Mouse (Mus musculus): ENCODE data around the gene Rps10. TPM values are rescaled to one million over a fixed set of nuclear protein-coding genes. Genes with fewer than 3 reads are reported as not detected.
"Not testable (repeated sequence)": the region's sequence is repeated elsewhere in the genome, so short reads cannot be mapped to it uniquely, and the experiment has no call there.

Gene Rps10
- polyA plus RNA-seq, 1 experiment from 2014 or later = 1,579 TPM

DNA sequence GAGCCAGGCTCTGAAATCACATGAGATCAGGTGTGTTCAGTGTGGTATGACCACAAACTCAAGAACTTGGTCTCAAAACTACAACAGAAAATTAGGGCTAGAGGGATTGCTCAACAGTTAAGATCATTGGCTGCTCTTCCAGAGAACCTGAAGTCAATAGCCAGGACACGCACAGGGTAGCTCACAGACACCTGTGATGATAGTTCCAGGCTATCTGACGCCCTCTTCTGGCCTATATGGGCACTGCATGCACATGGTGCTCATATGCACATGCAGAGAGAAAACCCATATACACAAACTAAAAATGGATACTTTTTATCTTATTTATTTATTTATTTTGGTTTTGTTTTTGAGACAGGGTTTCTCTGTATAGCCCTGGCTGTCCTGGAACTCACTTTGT lies 8.1 kb upstream of the Rps10 start:
- DNase-seq (ENCODE audit: low spot score) = no peak

DNA sequence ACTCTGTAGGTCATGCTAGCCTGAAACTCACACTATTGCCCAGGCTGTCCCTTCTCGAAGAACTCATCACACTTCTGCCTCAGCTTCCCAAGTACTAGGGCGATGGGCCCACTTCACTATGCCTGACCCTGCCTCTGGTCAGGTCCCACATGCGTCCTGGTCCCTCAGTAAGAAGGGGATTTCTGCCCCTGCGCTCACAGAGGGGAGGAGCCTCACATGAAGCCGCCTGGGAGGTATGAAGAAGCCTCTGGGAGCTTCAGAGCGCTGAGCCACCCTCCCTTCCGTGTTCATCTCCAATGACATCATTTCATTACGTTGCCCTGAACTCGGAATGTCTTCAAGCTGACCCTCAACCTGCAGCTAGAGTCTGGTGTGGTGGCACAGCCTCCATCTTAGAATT lies 7.3 kb upstream of the Rps10 start:
- DNase-seq (ENCODE audit: low spot score) = no peak

- no peak for DNase-seq (ENCODE audit: low spot score)
These were observed 6.6 kb upstream of the Rps10 start for GRCm38 (mm10) chr17:27643101-27643500.

DNA sequence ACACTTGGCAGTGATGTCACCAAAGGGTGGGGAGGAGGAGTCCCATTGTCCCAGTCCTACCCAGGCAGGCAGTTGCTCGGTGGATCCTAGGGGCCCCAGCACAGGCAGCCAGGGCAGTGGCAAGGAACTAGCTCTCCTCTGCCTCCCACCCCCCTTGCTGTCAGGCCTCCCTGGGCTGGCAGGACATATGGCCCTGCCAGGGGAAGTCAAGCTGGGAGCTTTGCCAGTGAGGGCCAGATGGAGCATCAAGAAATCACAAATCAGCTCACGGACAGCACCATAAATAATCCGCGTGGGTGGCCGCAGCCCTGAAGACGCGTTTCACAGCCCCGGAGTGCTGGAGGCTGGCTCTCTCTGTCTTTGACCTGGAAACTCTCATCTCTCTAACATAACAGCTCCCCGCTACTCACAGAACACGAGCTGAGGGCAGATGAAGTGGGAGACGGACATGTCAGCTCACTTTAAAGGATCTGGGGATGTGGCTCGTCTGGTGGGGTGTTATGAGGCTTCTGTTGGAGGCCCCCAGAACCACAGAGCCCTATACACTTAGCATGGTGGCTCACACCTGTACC lies 6.1 kb upstream of the Rps10 start:
- DNase-seq (ENCODE audit: low spot score) = no peak

DNA sequence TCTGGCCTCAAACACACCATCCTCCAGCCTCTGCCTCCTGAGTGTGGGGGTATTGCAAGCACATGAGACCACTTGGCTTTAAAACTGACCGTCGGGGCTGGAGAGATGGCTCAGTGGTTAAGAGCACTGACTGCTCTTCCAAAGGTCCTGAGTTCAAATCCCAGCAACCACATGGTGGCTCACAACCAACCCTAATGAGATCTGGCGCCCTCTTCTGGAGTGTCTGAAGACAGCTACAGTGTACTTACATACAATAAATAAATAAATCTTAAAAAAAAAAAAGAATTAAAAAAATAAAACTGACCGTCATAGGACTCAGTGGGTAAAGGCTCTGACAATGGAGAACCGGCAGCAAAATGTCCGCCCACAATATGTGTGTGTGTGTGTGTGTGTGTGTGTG lies 3.4 kb upstream of the Rps10 start:
- DNase-seq (ENCODE audit: low spot score) = not testable (repeated sequence)

DNA sequence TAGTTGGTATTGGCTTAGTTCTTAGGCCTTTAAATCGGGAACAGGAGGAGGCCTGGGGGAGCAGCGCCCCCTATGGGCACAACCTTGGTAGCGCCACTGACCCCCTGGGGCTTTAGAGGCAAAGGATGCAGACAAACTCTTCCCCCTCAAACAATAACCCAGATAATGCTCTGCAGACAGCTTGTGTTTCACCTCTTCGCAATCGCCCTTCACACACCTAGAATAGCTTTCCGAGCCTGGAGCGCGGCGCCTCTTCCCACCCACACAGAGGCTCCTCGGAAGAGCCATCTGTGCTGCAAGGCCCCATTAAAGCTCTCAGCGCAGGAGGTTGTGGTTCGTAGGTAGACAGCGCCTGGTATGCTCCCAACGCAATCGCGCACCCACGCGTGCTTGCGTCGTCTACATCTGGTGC lies 2.5 kb upstream of the Rps10 start:
- DNase-seq (ENCODE audit: low spot score) = no peak

DNA sequence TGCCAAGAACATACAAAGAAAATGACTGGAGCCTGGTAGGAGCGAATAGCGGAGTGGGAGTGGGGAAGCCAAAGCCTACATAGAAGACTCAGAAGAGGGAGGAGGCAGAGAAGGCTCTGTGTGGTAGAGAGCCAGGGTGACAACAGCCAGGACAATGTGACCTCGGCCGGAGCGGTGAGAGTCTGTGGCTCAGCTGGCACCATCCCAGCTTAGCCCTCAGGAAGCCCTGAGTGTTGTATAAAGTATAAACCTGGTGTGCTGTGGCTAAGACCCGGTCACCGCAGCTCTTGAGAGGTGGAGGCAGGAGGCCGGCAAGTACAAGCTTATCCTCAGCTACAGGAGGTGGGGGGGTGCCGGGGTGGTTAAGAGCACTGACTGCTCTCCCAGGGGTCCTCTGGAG lies 864 bp upstream of the Rps10 start:
- no peak for DNase-seq (ENCODE audit: low spot score)

DNA sequence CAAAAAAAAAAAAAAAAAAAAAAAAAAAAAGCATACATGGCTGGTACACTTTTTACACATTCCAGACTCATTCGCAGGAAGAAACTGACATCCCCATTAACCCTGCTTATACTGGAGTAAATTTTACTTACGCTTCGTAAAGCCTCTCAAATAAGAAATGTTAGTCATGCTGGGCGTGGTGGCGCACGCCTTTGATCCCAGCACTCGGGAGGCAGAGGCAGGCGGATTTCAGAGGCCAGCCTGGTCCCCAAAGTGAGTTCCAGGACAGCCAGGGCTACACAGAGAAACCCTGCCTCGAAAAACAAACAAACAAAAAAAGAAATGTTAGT lies 930 bp downstream of the Rps10 start:
- not testable (repeated sequence) for DNase-seq (ENCODE audit: low spot score)

- DNase-seq (ENCODE audit: low spot score) = peak; percentile 95
These were observed 1.4 kb downstream of the Rps10 start, which contains the start of gene RPS10-NUDT3 for GRCm38 (mm10) chr17:27634871-27635574. RPS10-NUDT3 (minus strand) TSS chr17:27635222.

- peak; percentile 79 for DNase-seq (ENCODE audit: low spot score)
These were observed 7.0 kb downstream of the Rps10 start for GRCm38 (mm10) chr17:27629249-27630020.

DNA sequence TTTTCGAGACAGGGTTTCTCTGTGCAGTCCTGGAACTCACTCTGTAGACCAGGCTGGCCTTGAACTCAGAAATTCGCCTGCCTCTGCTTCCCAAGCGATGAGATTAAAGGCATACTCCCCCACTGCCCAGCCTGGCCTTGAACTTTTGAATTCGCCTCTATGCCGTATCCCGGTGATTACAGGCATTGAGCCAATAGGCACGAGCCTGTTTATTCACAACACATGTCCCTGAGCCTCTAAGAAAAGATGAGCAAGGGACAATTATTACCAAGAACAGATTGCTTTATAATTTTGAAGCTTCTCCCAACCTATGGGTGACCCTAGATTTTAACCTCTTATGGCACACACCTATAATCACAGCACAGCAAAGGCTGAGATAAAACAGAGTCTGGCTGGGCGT lies 8.1 kb downstream of the Rps10 start:
- DNase-seq (ENCODE audit: low spot score) = no peak

GRCm38 (mm10) chr17:27627451-27627850 lies 9.0 kb downstream of the Rps10 start:
- no peak for DNase-seq (ENCODE audit: low spot score)

DNA sequence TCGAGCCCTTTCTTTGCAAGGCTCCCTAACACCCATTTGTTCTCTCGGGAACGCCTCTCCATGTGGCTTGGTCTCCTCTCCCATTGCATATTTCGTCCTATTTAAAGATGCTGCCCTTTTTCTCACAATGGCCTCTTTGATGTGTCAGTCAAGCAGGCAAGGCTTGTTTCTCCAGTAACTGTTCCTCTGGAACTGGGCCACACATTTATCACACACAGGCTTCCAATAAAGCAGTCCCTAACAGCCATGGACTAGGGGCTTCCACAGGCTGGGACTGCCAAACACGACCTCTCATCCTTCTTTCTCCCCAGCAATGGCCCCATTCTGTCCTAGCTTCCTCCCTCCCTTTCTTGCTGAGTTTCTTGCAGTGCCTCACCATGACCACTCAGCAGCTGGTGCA lies 9.8 kb downstream of the Rps10 start:
- no peak for DNase-seq (ENCODE audit: low spot score)

DNA sequence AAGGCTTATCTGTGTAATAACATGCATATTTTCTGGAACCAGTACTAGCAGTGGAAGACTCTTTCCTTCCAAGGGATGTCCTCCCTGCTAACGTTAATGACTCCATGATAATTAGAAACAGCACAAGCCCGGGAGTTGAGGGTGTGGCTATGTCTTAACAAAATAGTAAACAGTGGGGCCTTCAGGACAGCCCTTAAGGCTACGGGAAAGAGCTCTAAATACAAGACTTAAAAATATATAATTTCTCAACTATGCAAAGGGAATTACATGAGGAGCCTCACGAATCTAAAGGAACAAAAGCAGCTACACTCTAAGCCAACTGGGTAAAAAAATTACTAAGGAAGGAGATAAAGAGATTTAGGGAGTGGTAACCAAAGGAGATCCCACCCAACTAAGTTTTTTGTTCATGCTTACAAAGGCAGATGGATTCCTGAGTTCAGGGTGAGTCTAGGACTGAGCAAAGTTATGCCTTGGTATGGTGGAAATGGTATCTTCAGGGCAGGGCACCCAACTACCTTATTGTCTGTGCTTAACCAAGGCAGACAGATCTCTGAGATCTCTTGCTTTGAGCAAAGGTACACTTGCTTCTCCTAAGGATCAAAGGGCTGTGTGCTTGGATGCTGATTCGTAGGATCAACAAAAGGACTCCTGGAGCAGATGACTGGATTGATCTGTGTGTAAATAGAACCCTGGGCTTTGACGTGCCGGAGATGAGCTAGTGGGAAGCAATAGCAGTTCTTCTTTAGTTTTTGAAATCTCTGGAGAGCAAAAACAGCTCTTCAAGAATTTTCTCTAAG lies 10.8 kb downstream of the Rps10 start:
- DNase-seq (ENCODE audit: low spot score) = no peak

DNA sequence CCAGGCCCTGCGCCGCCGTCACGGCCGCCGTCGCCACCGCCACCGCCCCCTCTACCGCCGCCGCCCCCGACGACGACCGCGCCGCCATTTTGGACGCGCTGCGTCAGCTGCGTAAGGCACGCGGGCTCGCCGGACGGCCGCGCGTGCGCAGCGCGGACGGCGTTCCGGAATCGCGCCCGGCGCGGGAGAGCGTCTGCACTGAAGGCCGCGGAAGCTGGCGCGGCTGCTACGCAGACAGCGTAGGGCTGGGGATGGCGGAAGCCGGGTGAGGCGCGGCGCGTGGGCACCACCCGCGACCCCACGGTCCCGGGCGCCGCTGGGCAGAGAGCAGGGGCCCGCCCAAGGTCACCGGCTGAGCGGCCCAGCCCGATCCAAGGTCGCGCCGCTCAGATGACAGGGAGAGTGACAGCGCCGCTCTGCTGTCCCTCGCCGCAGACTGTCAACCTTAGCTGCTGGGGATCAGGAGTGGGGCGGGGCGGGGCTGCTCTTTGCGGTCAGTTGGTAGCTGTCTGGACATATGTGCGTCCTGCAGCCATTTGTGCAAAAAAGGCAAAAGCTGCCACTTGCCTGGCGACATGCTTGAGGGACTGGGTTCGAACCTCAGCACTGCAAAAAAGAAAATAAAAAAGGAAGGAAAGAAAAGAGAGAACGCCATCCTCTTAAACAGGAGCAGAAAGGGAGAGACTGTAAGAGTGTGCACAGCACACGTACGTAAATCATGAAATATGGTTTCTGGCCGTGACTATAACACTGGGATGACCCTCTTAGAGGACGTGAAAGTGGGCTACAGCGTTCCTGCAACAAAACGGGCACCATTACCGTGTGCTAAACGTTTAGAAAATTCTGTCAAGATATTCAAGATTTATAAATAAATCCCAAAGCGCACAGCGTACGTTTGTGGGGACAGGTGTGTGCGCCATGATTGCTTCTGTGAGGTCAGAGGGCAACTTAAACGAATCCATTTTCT lies 12.8 kb downstream of the Rps10 start, which contains the start of gene Nudt3:
Gene Nudt3, minus strand, starts transcription at position 136 of the 967 bp plus-strand sequence.
- peak; percentile 96 for DNase-seq (ENCODE audit: low spot score)

DNA sequence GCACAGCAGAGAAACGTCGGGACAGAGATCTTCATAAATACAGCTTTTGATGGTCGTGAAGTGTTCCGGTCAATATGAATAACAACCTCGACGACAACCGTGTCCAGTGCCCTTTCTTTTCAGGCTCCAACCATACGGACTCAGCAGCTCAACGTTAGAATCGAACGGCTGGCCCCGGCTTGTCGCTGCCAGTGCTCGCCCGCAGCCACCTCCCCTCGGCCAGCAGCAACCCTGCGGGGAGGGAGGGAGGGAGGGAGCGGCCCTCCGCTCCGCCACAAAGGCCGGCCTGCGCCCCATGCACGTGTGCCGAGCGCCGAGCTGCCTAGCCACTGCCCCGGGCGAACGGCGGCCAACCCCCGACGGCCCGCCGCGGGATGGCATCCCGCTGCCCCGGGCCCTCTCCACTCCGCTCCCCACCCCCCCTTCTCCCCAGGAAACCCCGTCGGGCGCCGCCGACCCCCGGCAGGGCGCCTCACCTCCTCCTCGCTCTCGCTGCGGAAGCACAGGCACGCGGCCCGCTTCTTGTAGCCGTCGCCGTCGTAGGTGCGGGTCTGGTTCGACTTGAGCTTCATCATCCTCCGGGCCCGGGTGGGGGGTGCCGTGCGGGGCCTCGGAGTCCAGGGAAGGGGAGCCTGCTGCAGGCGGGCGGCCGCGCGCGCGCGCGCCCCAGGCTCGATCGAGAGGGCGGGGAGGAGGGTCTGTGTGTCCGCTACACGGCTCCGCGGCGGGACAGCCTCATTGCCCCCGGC lies 13.7 kb downstream of the Rps10 start:
- peak; percentile 60 for DNase-seq (ENCODE audit: low spot score)

DNA sequence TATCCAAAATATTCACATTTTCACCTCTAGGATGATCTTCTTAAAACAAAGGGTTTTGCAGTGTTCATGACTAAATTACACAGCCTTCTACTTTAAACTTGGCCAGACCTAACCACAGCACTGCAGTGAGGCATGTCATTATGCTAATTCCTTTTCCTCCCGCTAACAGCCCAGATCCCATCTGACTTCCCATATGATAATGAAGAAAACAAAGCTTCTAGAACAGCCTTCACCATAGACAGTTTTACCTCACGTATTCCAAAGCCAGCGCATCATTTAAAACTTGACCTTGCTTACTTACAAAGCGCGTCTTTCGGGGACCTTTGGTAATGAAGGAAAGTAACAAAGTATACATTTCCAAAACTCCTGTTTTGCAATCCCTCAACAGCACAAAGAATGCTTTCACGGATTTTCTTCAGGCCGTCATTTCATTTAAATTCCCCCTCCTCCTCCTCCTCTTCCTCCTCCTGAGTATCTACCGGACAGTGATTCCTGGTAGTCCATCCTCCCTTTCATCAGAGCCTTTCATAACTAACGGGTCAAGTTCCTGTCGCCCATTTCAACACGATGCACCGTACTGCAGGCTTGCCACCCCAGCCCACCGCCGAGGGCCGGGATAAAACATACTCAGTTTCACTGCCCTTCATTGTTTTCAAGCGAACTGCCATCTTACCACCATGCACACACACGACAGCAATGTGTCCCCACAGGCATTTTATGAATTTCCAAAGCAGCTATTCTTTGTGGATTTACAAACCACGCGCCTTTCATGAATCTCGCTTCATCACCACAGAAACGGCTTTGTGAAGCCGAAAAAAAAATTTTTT lies 14.6 kb downstream of the Rps10 start:
- DNase-seq (ENCODE audit: low spot score) = no peak

DNA sequence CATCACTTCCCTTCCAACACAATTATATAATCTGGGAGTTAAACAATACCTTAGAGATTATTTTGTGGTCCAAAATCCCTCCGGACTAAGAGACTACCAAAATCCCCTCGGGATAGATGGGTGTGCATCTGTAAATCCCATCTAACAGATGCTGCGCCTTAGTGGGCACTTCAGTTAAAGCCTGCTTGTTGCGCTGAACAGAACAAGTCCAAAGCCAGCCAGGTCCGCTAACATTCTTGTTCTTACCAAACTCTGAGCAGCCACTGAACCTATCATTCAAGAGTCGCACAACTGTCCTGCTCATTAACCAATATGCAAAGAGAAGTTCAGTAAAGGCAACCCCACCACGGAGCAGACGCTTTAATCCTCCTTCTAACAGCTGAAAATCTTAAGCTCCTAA lies 15.3 kb downstream of the Rps10 start:
- no peak for DNase-seq (ENCODE audit: low spot score)

DNA sequence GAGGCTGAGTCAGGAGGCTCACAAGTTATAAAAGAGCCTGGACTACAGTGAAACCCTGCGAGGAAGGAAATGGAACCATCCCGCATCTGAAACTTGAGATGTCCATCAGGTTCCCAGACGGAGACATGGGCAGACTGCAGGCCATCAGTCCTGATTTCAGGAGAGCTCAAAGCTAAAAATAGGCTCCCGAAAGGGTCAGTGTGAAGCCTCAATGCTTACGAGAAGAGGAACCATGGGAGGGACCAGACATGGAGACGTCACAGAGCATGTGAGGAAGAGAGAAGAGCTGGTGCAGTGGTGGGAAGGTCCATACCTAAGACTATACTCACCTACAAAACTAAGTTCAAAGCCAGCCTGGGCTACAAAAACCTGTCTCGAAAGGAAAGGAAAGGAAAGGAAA lies 21.1 kb downstream of the Rps10 start:
- no peak for DNase-seq (ENCODE audit: low spot score)
